In the genomic region with DNA sequence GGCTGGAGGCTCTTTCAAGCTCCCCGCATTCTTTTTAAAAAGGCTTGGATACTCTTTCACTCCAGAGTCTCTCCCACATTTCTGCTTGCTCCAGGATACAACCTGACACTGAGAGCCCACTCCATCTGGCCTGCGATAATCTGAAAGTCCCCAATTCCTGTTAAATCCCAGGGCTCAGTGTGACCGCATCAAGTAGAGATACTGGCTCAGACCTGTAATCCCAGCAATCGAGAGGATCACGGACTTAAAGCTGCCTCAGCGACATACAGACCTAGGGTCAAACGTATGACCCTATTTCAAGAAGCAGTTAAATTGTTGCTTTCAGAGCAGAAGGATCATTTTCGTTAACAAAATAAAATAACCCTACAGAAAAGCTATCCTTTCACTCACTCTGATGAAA, we compare ENCODE assay signal across 18 mouse cellular contexts.
"Had no signal": no experiment of that assay in that cellular context is flagged by ENCODE, and none has a peak within 500 bp of the region (broad histone marks: within the 10 kb centered on the region; RNA-seq: fewer than 3 reads in every experiment).

No protein-coding gene starts in this region.

- H3K27ac ChIP-seq: midbrain, embryonic 10.5 days; midbrain, embryonic 12.5 days; neural tube, embryonic 13.5 days; neural tube, embryonic 15.5 days had no signal

- DNase-seq: lung, adult 18-20 months; lung, embryonic 14.5 days; lung, postnatal 10 days; lung, postnatal 4 days; midbrain, embryonic 14.5 days; right cerebral cortex, adult 18-20 months; right cerebral cortex, postnatal 25 days; right cerebral cortex, postnatal 4 days; spleen, adult 18-20 months; thymus, adult 18-20 months; thymus, postnatal 14 days; thymus, postnatal 36 days had no signal

- H3K27me3 ChIP-seq: midbrain, embryonic 12.5 days; neural tube, embryonic 13.5 days; neural tube, embryonic 15.5 days had no signal

- H3K4me3 ChIP-seq: midbrain, embryonic 10.5 days; midbrain, embryonic 12.5 days; myocyte; neural tube, embryonic 13.5 days; neural tube, embryonic 15.5 days had no signal

- H3K9me3 ChIP-seq: midbrain, embryonic 10.5 days; midbrain, embryonic 12.5 days; neural tube, embryonic 13.5 days; neural tube, embryonic 15.5 days had no signal

- H3K9ac ChIP-seq: lung, embryonic 14.5 days; midbrain, embryonic 12.5 days; neural tube, embryonic 13.5 days; neural tube, embryonic 15.5 days had no signal

- H3K36me3 ChIP-seq: midbrain, embryonic 10.5 days; midbrain, embryonic 12.5 days; neural tube, embryonic 13.5 days; neural tube, embryonic 15.5 days had no signal

- ATAC-seq: midbrain, embryonic 16.5 days had no signal

- H3K4me2 ChIP-seq: lung, embryonic 14.5 days; midbrain, embryonic 12.5 days; neural tube, embryonic 13.5 days; neural tube, embryonic 15.5 days had no signal
